Mouse (Mus musculus) MEL (cell line): ENCODE results near the gene Mtmr10.

Experiments used
- CHD1 ChIP-seq: IDR thresholded peaks from 2 replicates; pipeline ENCODE4 v1.6.1; 2012; ENCODE audit warnings: low read depth, mild to moderate bottlenecking, inconsistent platforms, low read length, improper control_type of control experiment
- CHD2 ChIP-seq: IDR thresholded peaks from 2 replicates; pipeline ENCODE4 v1.6.1; 2011; ENCODE audit warnings: low read length, improper control_type of control experiment
- CTCF ChIP-seq, 3 experiments: IDR thresholded peaks in 2 of 3; conservative IDR thresholded peaks in 1 of 3; 2 replicates each; pipeline ENCODE4 v1.5.1; 2011 to 2012; ENCODE audit warnings: low read length in 3 of 3, low read depth in 2 of 3, mild to moderate bottlenecking in 2 of 3, improper control_type of control experiment in 1 of 3, inconsistent platforms in 1 of 3, mixed read lengths in 1 of 3, moderate library complexity in 1 of 3; ENCODE audit not compliant: control insufficient read depth in 1 of 3, insufficient read depth in 1 of 3, poor library complexity in 1 of 3, severe bottlenecking in 1 of 3
- EP300 ChIP-seq, 2 experiments: IDR thresholded peaks; 2 replicates each; pipeline ENCODE4 v1.6.1; 2011; ENCODE audit warnings: improper control_type of control experiment in 2 of 2, low read length in 2 of 2, low read depth in 1 of 2, mild to moderate bottlenecking in 1 of 2
- HCFC1 ChIP-seq: IDR thresholded peaks from 2 replicates; pipeline ENCODE4 v1.6.1; 2012; ENCODE audit warnings: low read depth, mild to moderate bottlenecking, inconsistent platforms, low read length, improper control_type of control experiment, moderate library complexity
- MAX ChIP-seq: IDR thresholded peaks from 2 replicates; pipeline ENCODE4 v1.6.1; 2011; ENCODE audit warnings: low read length, improper control_type of control experiment
- POLR2A ChIP-seq, 2 experiments: IDR thresholded peaks; 2 replicates each; pipeline ENCODE4 v1.6.1; 2011 to 2012; ENCODE audit warnings: low read length in 2 of 2, mild to moderate bottlenecking in 2 of 2, control low read depth in 1 of 2, improper control_type of control experiment in 1 of 2, low read depth in 1 of 2, moderate library complexity in 1 of 2; ENCODE audit not compliant: control insufficient read depth in 1 of 2, insufficient read depth in 1 of 2, poor library complexity in 1 of 2
- POLR2AphosphoS5 ChIP-seq: IDR thresholded peaks from 2 replicates; pipeline ENCODE4 v1.6.1; 2012; ENCODE audit warnings: low read depth, borderline replicate concordance, mild to moderate bottlenecking, inconsistent platforms, low read length, moderate library complexity, mixed read lengths
- RCOR1 ChIP-seq: IDR thresholded peaks from 2 replicates; pipeline ENCODE4 v1.6.1; 2012; ENCODE audit warnings: low read depth, mild to moderate bottlenecking, inconsistent platforms, low read length, improper control_type of control experiment
- SMC3 ChIP-seq: IDR thresholded peaks from 2 replicates; pipeline ENCODE4 v1.6.1; 2011; ENCODE audit warnings: low read depth, low read length, improper control_type of control experiment
- TAL1 ChIP-seq: IDR thresholded peaks from 2 replicates; pipeline ENCODE4 v1.6.1; 2012; ENCODE audit warnings: mild to moderate bottlenecking, inconsistent platforms, low read length, moderate library complexity, mixed read lengths
- UBTF ChIP-seq: IDR thresholded peaks from 2 replicates; pipeline ENCODE4 v1.6.1; 2012; ENCODE audit warnings: low read depth, mild to moderate bottlenecking, inconsistent platforms, low read length, improper control_type of control experiment, moderate library complexity, borderline replicate concordance; ENCODE audit not compliant: insufficient read depth
- USF1 ChIP-seq: IDR thresholded peaks from 2 replicates; pipeline ENCODE4 v1.6.1; 2014; ENCODE audit warnings: low read depth, mild to moderate bottlenecking, inconsistent platforms, low read length, improper control_type of control experiment, moderate library complexity
- ZMIZ1 ChIP-seq: IDR thresholded peaks from 2 replicates; pipeline ENCODE4 v1.6.1; 2012; ENCODE audit warnings: low read depth, mild to moderate bottlenecking, inconsistent platforms, low read length, improper control_type of control experiment, moderate library complexity

DNA sequence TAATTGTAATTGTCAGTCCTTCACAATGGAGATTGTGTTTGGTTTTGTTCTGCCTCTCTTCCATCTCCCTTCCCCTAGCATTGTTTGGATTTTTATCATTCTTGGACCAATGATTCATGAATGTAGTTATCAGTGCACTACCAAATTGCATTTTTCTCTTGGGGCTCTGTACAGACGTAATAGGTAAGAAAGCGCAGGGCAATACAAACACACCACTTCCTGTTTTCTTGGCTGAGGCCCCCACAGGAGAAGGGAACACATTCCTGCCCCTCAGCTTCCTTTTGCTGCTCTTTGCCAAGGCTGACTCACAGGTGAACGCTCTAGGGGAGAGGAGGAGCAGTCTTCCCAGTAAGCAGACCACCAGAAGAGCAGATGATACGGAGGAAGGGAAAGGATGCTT lies 37.7 kb upstream of the Mtmr10 start:
- no peak for TF ChIP-seq CTCF (IDR thresholded peaks at IDR 0.05 in 2 of 3, conservative IDR thresholded peaks at IDR 0.05 in 1 of 3; ENCODE audit: control insufficient read depth in 1 of 3, insufficient read depth in 1 of 3, low read depth in 2 of 3, low read length in 3 of 3, poor library complexity in 1 of 3, severe bottlenecking in 1 of 3)
- no peak for TF ChIP-seq MAX
- TF ChIP-seq EP300 (IDR thresholded peaks at IDR 0.05; ENCODE audit: low read depth in 1 of 2, low read length in 2 of 2) = no peak
- TF ChIP-seq CHD2 = no peak
- no peak for TF ChIP-seq USF1
- TF ChIP-seq ZMIZ1 = no peak
- no peak for TF ChIP-seq POLR2AphosphoS5
- no peak for TF ChIP-seq POLR2A (IDR thresholded peaks at IDR 0.05; ENCODE audit: control insufficient read depth in 1 of 2, insufficient read depth in 1 of 2, low read depth in 1 of 2, low read length in 2 of 2, poor library complexity in 1 of 2)
- no peak for TF ChIP-seq HCFC1
- no peak for TF ChIP-seq RCOR1
- no peak for TF ChIP-seq UBTF
- no peak for TF ChIP-seq CHD1
- no peak for TF ChIP-seq TAL1
- TF ChIP-seq SMC3 = no peak
